Mouse (Mus musculus) hindbrain, embryonic 10.5 days (tissue): ENCODE data around the gene Carf. TPM values are rescaled to one million over a fixed set of nuclear protein-coding genes. Genes with fewer than 3 reads are reported as not detected.
"Not testable (repeated sequence)": the region's sequence is repeated elsewhere in the genome, so short reads cannot be mapped to it uniquely, and the experiment has no call there.

Experiments used
- DNase-seq: peaks from one replicate; pipeline ENCODE4 v3.0.0-alpha.2; 2017; ENCODE audit warnings: low spot score
- H3K27ac ChIP-seq: fragments of 300-500 bp; sonication (generic); 2 replicates; pipeline ENCODE4 v1.5.1; 2016; ENCODE audit warnings: mild to moderate bottlenecking, moderate library complexity
- H3K27me3 ChIP-seq: fragments of 300-500 bp; sonication (generic); 2 replicates; pipeline ENCODE4 v1.6.1; 2016; ENCODE audit warnings: mild to moderate bottlenecking; ENCODE audit not compliant: poor library complexity, insufficient read depth, severe bottlenecking
- H3K36me3 ChIP-seq: fragments of 300-500 bp; sonication (generic); 2 replicates; pipeline ENCODE4 v1.6.1; 2016; ENCODE audit warnings: mild to moderate bottlenecking, moderate library complexity
- H3K4me1 ChIP-seq: fragments of 300-500 bp; sonication (generic); replicated peaks from 2 replicates; pipeline ENCODE4 v1.6.1; 2016; ENCODE audit warnings: mild to moderate bottlenecking
- H3K4me3 ChIP-seq: fragments of 300-500 bp; sonication (generic); 2 replicates; pipeline ENCODE4 v1.5.1; 2016; ENCODE audit warnings: mild to moderate bottlenecking, moderate library complexity
- H3K9me3 ChIP-seq: fragments of 300-500 bp; sonication (generic); 2 replicates; pipeline ENCODE4 v1.6.1; 2016; ENCODE audit warnings: mild to moderate bottlenecking, moderate library complexity
- WGBS: fragments of 180-500 bp; shearing (Covaris S2); methylation state at CpG from one replicate; pipeline ENCODE4 v1.1.7; 2016; 5-methylcytosine and 5-hydroxymethylcytosine counted together
- polyA plus RNA-seq: library from polyadenylated mRNA; unstranded; fragments of >200 nt; fragmentation: Nextera tagmentation; extraction: Ambion mirVana; gene quantifications from 2 replicates; pipeline ENCODE4 v1.2.1, GENCODE M21; 2016

Gene Carf
- 5.0 and 5.4 TPM in 2 replicates for polyA plus RNA-seq

DNA sequence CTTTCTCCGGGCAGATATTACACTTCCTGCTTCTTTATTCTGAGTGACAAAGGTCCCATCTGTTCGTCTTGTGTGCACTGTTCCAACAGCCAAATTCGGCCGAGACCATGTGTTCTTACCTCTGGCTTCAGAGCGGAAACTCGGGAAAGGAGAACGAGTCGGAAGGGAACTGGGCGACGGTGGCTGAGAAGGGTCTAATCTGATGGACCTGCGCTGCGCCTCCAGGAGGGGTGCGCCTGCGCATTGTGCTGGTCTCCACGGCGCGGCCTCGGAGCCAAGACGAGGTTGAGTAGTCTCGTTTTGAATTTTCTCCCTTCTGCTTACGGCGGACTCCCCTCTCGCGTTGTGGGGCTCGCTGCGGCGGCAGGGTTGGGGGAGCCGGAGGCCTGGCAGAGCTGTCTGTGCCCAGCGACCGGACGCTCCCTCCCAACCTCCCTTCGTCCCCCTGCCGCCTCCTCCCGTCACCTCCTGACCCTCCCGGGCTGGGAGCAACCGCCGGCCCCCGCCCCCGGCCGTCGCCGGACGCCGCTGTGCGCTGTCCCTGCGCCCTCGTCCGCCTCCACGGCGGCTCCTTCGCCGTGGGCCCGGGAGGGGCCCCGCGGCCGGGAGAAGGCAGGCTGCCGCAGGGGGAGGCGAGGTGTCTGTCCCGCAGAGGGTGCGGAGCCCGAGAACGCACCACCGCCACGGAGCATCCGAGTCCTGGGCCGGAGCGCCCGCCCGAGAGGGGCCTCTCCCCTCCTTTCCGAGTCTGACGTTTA, at the start of gene Carf, which contains the start of gene Wdr12:
Carf (plus strand) TSS at position 224 of the 758 bp plus-strand sequence.
Wdr12 (minus strand) TSS at position 622 of the 758 bp plus-strand sequence.
- Histone ChIP-seq H3K27ac (peak within 1 kb of the TSS; percentile 94), H3K27me3 (no peaks in the 10 kb centered on the region), H3K9me3 (no peaks in the 10 kb centered on the region), H3K4me1 (peaks cover 13% of the 10 kb centered on the region), H3K36me3 (peaks cover 17% of the 10 kb centered on the region), H3K4me3 (peak within 1 kb of the TSS; percentile 76)
- peak; percentile 97 for DNase-seq
- under 1% methylated on average over 71 of the region's 71 CpGs for WGBS

DNA sequence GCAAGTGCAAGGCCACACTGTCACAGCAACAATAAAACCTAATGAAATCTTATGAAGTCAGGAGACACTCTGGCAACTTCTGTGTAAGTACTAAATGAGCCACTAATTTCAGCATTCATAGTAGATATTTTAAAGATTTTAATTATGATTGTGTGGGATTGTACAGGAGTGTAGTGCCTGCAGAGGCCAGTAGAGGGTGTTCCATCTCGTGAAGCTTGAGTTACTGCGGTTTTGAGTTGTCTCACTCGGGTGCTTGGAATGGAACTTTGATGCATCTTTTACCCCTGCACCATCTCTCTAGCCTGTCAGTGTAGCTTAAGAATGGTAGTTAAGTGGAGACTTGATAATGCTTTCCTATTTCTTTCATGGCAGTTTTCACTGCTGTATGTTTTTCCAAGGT, 43.4 kb upstream of the Carf start:
- H3K9me3 ChIP-seq = no peaks in the 10 kb centered on the region
- no peak for DNase-seq
- H3K27ac ChIP-seq = no peak overlapping the region
- WGBS = 35% methylated on average over 3 of the region's 3 CpGs
- no peaks in the 10 kb centered on the region for H3K4me1 ChIP-seq
- no peaks in the 10 kb centered on the region for H3K36me3 ChIP-seq
- H3K27me3 ChIP-seq = no peaks in the 10 kb centered on the region
- H3K4me3 ChIP-seq = no peak overlapping the region

DNA sequence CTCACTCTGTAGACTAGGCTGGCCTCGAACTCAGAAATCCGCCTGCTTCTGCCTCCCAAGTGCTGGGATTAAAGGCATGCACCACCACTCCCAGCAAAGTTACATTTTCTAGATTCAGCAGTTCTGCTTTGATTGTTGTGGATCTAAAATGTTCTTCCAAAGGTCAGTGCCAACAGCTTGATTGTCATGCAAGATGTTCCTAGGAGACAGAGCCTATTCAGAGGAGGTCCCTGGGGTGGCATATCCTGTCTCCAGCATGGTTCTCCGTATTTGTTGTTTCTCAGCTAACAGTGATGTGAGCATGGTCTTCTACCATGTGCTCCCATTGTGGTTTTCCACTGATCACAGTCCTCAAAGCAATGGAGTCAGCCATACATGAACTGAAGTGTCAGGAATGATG, 41.7 kb upstream of the Carf start:
- 85% methylated on average over 3 of the region's 3 CpGs for WGBS
- H3K4me3 ChIP-seq = no peak overlapping the region
- no peaks in the 10 kb centered on the region for H3K4me1 ChIP-seq
- H3K9me3 ChIP-seq = no peaks in the 10 kb centered on the region
- no peaks in the 10 kb centered on the region for H3K27me3 ChIP-seq
- no peaks in the 10 kb centered on the region for H3K36me3 ChIP-seq
- DNase-seq = no peak
- H3K27ac ChIP-seq = no peak overlapping the region

DNA sequence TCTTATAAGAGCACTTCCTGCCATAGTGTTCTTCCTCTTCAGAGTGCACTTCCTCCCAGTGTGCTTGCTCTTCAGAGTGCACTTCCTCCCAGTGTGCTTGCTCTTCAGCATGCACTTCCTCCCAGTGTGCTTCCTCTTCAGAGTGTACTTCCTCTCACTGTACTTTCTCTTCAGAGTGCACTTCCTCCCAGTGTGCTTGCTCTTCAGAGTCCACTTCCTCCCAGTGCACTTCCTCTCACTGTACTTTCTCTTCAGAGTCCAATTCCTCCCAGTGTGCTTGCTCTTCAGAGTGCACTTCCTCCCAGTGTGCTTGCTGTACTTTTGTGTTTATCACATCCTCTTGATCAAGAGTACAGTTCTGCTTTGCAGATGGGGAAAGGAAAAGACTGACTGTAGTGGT, 27.3 kb upstream of the Carf start:
- H3K27me3 ChIP-seq, H3K36me3 ChIP-seq, H3K9me3 ChIP-seq, H3K27ac ChIP-seq, DNase-seq, H3K4me3 ChIP-seq, H3K4me1 ChIP-seq: not testable (repeated sequence)

DNA sequence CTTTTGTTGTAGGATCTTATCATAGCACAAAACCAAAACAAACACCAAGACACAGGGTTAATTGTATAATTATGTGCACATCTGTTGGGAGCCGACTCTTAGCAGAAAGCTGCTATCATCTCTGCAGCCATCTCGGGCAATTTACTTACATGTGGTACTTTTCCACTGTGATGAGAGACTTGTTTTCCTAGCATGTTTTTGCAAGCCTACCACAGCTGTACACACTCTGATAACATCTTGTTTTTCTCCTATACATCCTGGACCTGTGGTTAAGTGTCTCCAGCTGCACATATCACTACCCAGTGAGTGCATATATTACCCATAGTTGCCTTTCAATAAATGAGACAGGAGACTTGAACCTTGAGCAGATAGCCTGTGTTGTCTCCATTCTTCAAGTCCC, 23.1 kb upstream of the Carf start:
- no peaks in the 10 kb centered on the region for H3K27me3 ChIP-seq
- 73% methylated on average over 2 of the region's 2 CpGs for WGBS

DNA sequence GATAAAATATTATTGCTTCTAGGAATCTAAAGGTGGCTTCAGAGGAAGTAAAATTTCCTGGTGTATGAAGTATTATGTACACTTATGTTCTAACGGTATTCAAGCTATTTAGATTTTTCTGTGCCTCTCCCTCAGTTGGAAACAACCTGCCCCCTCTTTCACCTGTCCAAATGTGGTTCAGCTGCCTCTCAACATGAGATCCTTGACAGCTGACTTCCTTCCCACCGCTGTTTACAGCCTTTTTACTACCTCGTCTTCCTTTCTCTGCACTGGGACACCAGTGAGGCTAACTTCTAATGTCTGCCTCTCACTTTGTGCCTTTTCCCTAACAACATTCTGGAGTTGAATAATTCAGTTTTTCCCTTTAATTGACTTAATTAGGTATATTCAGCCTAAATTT, 22.5 kb upstream of the Carf start:
- H3K4me1 ChIP-seq = no peaks in the 10 kb centered on the region
- no peaks in the 10 kb centered on the region for H3K27me3 ChIP-seq
- H3K27ac ChIP-seq = no peak overlapping the region
- peaks cover 51% of the 10 kb centered on the region for H3K36me3 ChIP-seq
- no peaks in the 10 kb centered on the region for H3K9me3 ChIP-seq
- 84% methylated on average over 3 of the region's 3 CpGs for WGBS
- H3K4me3 ChIP-seq = no peak overlapping the region
- no peak for DNase-seq

More for the DNA sequence above, 23.1 kb upstream of the Carf start:
- no peaks in the 10 kb centered on the region for H3K4me1 ChIP-seq
- peaks cover 45% of the 10 kb centered on the region for H3K36me3 ChIP-seq
- no peak overlapping the region for H3K27ac ChIP-seq
- DNase-seq = no peak
- no peaks in the 10 kb centered on the region for H3K9me3 ChIP-seq
- no peak overlapping the region for H3K4me3 ChIP-seq

DNA sequence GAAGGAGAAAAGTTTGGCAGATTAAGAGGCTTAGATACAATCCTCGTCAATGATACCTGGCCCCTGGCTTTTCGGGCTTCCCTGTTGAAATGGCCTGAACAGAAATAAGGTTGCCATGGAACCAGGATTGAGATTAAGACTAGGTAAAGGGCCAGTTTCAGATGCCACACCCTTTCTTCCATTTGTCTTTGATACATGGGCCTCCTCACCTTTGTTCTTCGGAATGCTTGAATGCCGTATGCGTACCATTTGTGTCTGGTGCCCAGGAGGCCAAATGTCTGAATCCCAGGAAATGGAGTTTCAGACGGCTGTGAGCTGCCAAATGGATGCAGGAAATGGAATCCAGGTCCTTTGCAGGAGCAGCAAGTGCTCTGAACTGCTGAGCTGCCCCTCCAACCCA, 21.6 kb upstream of the Carf start:
- H3K27me3 ChIP-seq = no peaks in the 10 kb centered on the region
- no peak overlapping the region for H3K27ac ChIP-seq
- DNase-seq = no peak
- no peaks in the 10 kb centered on the region for H3K4me1 ChIP-seq
- H3K4me3 ChIP-seq = no peak overlapping the region
- no peaks in the 10 kb centered on the region for H3K9me3 ChIP-seq
- 87% methylated on average over 6 of the region's 6 CpGs for WGBS
- H3K36me3 ChIP-seq = peaks cover 59% of the 10 kb centered on the region

DNA sequence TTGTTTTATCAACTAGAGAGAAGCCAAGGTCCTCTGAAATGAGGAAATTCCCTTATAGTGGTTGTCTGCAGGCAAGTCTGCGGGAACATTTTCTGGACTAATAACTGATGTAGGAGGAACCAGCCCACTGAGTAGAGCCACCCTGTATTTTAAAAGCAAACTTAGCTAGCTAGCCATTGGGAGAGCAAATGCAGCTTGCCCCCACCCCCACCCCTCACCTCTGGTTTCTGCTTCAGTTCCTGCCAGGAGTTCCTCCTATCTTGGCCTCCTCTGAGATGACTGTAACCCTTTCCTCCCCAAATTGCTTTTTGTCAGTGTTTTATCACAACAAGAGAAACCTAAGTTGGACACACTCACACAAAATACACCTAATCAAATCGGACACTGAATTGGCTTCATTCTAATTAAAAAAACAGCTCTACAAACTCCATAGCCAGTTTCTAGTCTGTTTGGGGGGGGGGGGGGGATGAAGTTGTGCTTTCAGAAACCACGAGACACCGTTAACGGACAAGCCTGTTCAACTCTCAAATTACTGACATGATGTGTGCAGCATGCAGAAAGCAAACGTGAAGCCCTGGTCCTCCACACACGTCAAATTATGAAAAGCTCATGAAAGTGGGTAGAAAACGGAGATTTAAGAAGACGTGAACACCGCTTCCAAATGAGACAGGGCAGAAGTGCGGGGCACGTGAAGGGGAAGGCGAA, 1.3 kb upstream of the Carf start:
- H3K4me3 ChIP-seq = peak overlapping the region; percentile 76
- no peaks in the 10 kb centered on the region for H3K27me3 ChIP-seq
- 12% methylated on average over 13 of the region's 13 CpGs for WGBS
- peaks cover 32% of the 10 kb centered on the region for H3K36me3 ChIP-seq
- no peaks in the 10 kb centered on the region for H3K9me3 ChIP-seq
- H3K27ac ChIP-seq = peak overlapping the region; percentile 94; the same call in 1 of the 2 replicates
- DNase-seq = peak; percentile 10
- H3K4me1 ChIP-seq = peaks cover 13% of the 10 kb centered on the region

DNA sequence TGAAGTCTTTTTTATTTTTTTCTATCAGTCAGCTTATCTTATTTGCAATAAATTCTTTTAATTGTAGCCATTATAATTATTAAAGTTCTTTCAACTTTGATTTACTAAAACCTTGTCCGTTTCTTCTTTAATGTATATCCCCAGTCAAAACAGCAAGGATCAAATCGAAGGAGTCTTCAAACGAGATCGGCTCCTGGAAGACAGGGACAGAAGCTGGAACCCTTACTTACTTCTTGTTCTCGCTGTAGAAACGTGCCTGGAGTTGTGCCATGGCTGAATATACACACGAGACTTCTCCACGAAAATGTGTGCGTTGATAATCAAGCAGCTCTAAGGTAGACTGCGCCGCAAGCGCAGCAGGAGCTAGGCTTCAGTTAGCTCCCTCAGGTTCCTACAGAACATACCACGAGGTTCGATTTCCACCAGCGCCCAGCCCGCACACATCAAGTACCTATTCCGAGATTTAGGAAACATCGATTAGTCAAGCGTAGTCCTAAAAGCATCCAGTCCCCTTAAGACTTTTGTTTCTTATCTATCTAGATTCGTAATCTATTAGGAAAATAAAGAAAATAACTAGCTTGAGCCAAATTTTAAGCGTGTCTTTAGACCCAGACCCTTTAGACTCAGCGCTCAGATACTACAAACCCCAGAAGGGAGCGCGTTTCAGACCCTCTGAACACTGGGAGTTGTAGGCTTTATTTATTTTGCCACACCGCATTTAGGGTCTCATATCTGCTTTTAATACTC, 597 bp upstream of the Carf start:
- H3K9me3 ChIP-seq = no peaks in the 10 kb centered on the region
- peaks cover 25% of the 10 kb centered on the region for H3K36me3 ChIP-seq
- peak overlapping the region; percentile 94 for H3K27ac ChIP-seq
- peaks cover 13% of the 10 kb centered on the region for H3K4me1 ChIP-seq
- H3K27me3 ChIP-seq = no peaks in the 10 kb centered on the region
- DNase-seq = peak; percentile 74
- WGBS = under 1% methylated on average over 25 of the region's 25 CpGs
- peak overlapping the region; percentile 76 for H3K4me3 ChIP-seq

DNA sequence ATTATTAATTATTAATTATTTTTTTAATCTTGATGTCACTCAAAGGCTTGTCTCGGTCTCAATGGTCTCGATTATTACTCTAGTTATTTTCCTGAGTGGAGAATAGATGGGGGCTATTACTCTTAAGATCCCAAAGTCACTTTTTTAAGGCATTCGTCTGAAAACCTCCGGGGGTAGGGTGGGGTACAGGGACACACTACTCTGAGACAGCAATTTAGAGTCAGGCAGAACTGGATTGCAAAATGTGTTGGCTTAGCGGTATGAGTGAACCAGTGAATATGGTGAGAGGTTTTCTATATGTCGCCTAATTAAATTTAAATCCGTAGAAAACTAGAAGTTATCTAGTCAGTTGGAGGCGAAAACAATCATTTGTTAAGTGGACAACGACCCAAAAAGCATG, 792 bp downstream of the Carf start:
- Histone ChIP-seq H3K4me3 (peak overlapping the region; percentile 76), H3K36me3 (peaks cover 11% of the 10 kb centered on the region), H3K4me1 (peaks cover 13% of the 10 kb centered on the region), H3K27me3 (no peaks in the 10 kb centered on the region), H3K27ac (peak overlapping the region; percentile 94; the same call in 1 of the 2 replicates), H3K9me3 (no peaks in the 10 kb centered on the region)
- WGBS = 15% methylated on average over 9 of the region's 9 CpGs
- no peak for DNase-seq

DNA sequence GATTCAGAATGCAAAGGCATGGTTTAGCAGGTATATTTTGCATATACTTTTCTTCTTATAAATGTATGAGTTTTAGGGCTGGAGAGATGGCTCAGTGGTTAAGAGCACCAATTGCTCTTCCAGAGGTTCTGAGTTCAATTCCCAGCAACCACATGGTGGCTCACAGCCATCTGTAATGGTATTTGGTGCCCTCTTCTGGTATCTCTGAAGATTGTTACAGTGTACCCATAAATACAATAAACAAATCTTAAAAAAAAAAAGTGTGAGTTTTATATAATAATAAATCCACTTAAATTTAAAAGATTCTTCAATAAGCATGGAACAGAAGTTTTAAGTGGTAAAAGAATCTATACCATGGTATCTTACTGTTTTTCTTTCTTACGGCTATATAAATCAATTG, 6.5 kb downstream of the Carf start:
- no peak for DNase-seq
- no peak overlapping the region for H3K27ac ChIP-seq
- H3K4me3 ChIP-seq = no peak overlapping the region
- WGBS = 98% methylated on average over 1 of the region's 1 CpGs
- H3K27me3 ChIP-seq = no peaks in the 10 kb centered on the region
- H3K4me1 ChIP-seq = no peaks in the 10 kb centered on the region
- peaks cover 15% of the 10 kb centered on the region; the same call in 1 of the 2 replicates for H3K36me3 ChIP-seq
- H3K9me3 ChIP-seq = no peaks in the 10 kb centered on the region

DNA sequence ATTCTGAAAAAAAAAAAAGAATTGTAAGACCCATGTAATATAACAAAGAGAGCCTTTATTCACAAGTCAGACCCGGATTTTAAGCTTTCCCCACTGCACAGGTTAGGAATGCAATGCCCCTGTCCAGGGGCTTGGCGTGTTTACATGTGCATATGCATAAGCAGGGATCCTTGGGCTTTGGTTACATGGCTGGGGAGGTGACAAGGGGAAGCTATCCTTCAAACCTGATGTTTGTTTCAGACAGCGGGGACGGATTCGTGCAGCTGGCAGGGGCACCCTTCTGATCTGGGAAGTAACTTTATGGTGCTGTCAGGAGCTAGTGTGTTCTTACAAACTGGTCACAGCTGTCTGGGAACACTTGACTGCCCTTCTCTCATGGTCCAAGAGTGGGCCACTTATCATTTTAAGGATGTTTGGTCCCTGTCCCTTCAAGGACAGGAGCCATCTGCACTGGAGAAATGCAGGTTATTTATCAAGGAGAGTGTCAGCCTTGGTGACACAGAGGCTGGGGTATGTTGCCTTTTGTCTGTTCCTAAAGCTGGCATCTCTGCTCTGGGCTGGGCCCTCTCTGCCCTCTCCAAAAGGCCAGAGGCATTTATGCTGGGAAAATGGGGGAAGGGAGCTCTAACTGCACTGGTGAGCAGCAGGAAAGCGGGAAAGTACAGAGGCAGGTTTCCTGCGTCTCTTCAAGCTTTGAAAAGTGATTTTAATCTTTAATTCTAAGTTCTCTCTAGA, 19.8 kb downstream of the Carf start:
- WGBS = 86% methylated on average over 7 of the region's 7 CpGs
- Histone ChIP-seq H3K4me3 (no peak overlapping the region), H3K9me3 (no peaks in the 10 kb centered on the region), H3K27me3 (no peaks in the 10 kb centered on the region), H3K27ac (no peak overlapping the region), H3K4me1 (no peaks in the 10 kb centered on the region), H3K36me3 (peaks cover 17% of the 10 kb centered on the region)
- DNase-seq = no peak
